Mouse (Mus musculus) midbrain, embryonic 16.5 days (tissue): ENCODE results near the gene Ran. TPM values are rescaled to one million over a fixed set of nuclear protein-coding genes. Genes with fewer than 3 reads are reported as not detected.
A peak's percentile ranks its signal among the peaks of the same experiment; 100 is the strongest.

ENCODE experiments used
- ATAC-seq: fragments of 200-750 bp; cut with Nextera tagmentation; 2 replicates; pipeline ENCODE4 v1.8.0; 2017; ENCODE audit warnings: moderate TSS enrichment
- H3K27ac ChIP-seq: fragments of 300-500 bp; sonication (generic); 2 replicates; pipeline ENCODE4 v1.5.1; 2014; ENCODE audit warnings: mild to moderate bottlenecking, low read length, mixed read lengths
- H3K27me3 ChIP-seq: fragments of 300-500 bp; sonication (generic); 2 replicates; pipeline ENCODE4 v1.6.1; 2014; ENCODE audit warnings: low read depth, low read length, mixed read lengths; ENCODE audit not compliant: control insufficient read depth, insufficient read depth
- H3K36me3 ChIP-seq: fragments of 300-500 bp; sonication (generic); 2 replicates; pipeline ENCODE4 v1.6.1; 2014; ENCODE audit warnings: mild to moderate bottlenecking, low read length, moderate library complexity, mixed read lengths; ENCODE audit not compliant: control insufficient read depth, insufficient read depth
- H3K4me1 ChIP-seq: fragments of 300-500 bp; sonication (generic); 2 replicates; pipeline ENCODE4 v1.6.1; 2014; ENCODE audit warnings: mild to moderate bottlenecking, low read length, mixed read lengths; ENCODE audit not compliant: control insufficient read depth, insufficient read depth
- H3K4me2 ChIP-seq: fragments of 300-500 bp; sonication (generic); 2 replicates; pipeline ENCODE4 v1.6.1; 2014; ENCODE audit warnings: mild to moderate bottlenecking, low read length, mixed read lengths
- H3K4me3 ChIP-seq: fragments of 300-500 bp; sonication (generic); 2 replicates; pipeline ENCODE4 v1.5.1; 2014; ENCODE audit warnings: low read depth, mild to moderate bottlenecking, low read length, moderate library complexity, mixed read lengths
- H3K9ac ChIP-seq: fragments of 300-500 bp; sonication (generic); 2 replicates; pipeline ENCODE4 v1.6.1; 2014; ENCODE audit warnings: low read depth, low read length, mixed read lengths
- H3K9me3 ChIP-seq: fragments of 300-500 bp; sonication (generic); replicated peaks from 2 replicates; pipeline ENCODE4 v1.6.1; 2014; ENCODE audit warnings: mild to moderate bottlenecking, low read length, mixed read lengths; ENCODE audit not compliant: control insufficient read depth, poor library complexity, severe bottlenecking
- WGBS: fragments of 180-500 bp; shearing (Covaris S2); extraction: QIAGEN DNeasy Blood & Tissue Kit; methylation state at CpG from one replicate; pipeline ENCODE4 v1.1.7; 2014; 5-methylcytosine and 5-hydroxymethylcytosine counted together
- polyA plus RNA-seq: library from polyadenylated mRNA; unstranded; fragments of >200 nt; fragmentation: Nextera tagmentation; extraction: Ambion mirVana; gene quantifications from 2 replicates; pipeline ENCODE4 v1.2.1, GENCODE M21; 2015

The Ran gene
- polyA plus RNA-seq, 1 experiment from 2014 or later, result 329 TPM

GRCm38 (mm10) chr5:129025048-129025447, 5.2 kb downstream of the Ran start:
- ATAC-seq, result no peak
- Histone ChIP-seq H3K4me1 (peaks cover 10% of the 10 kb centered on the region), H3K9ac (no peak overlapping the region), H3K9me3 (no peaks in the 10 kb centered on the region), H3K27ac (no peak overlapping the region), H3K4me2 (no peak overlapping the region), H3K36me3 (peaks cover 5% of the 10 kb centered on the region; the same call in 1 of the 2 replicates), H3K27me3 (no peaks in the 10 kb centered on the region), H3K4me3 (no peak overlapping the region)
- 46% methylated on average over 2 of the region's 2 CpGs for WGBS

DNA sequence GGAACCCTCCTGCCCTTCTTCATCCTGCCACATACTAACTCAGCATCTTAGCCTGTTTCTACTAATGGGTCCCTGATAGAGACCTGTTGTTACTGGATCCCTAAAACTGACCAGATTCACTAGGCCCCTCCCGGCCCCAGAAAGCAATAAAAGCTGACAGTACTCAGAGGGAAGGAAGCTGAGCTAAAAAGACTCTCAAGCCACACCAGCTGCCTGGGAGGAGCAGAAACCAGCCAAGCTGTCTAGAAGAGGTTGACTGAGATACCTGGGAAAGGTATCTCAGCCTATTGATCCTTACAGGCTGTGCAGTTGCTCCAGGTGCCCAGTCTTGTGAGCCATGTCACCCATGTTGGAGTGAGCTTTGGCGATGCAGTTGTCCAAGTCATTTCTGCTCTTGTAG, 5.9 kb downstream of the Ran start:
- Histone ChIP-seq H3K4me3 (no peak overlapping the region), H3K36me3 (peaks cover 5% of the 10 kb centered on the region; the same call in 1 of the 2 replicates), H3K27ac (no peak overlapping the region), H3K4me2 (no peak overlapping the region), H3K4me1 (peaks cover 10% of the 10 kb centered on the region), H3K9me3 (no peaks in the 10 kb centered on the region), H3K27me3 (no peaks in the 10 kb centered on the region), H3K9ac (no peak overlapping the region)
- no peak for ATAC-seq
- 94% methylated on average over 2 of the region's 2 CpGs for WGBS

- H3K9ac ChIP-seq, result no peak overlapping the region
- ATAC-seq, result no peak
- H3K9me3 ChIP-seq, result no peaks in the 10 kb centered on the region
- peaks cover 10% of the 10 kb centered on the region for H3K4me1 ChIP-seq
- H3K36me3 ChIP-seq, result peaks cover 5% of the 10 kb centered on the region; the same call in 1 of the 2 replicates
- H3K27ac ChIP-seq, result no peak overlapping the region
- no peaks in the 10 kb centered on the region for H3K27me3 ChIP-seq
- H3K4me2 ChIP-seq, result no peak overlapping the region
- WGBS, result 90% methylated on average over 3 of the region's 3 CpGs
- H3K4me3 ChIP-seq, result no peak overlapping the region
These were observed 6.3 kb downstream of the Ran start for GRCm38 (mm10) chr5:129026171-129026570.

DNA sequence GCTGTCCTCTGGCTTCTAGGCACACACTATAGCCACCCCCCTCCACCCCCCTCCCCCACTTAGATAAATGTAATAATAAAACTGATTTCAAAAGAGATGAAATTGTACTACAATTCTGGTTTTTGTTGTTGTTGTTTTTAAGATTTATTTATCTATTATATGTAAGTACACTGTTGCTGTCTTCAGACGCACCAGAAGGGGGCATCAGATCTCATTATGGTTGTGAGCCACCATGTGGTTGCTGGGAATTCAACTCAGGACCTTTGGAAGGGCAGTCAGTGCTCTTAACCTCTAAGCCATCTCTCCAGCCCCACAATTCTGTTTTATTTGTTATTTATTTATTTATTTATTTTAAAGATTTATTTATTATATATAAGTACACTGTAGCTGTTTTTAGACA, 6.8 kb downstream of the Ran start:
- ATAC-seq, result no peak
- peaks cover 7% of the 10 kb centered on the region for H3K4me1 ChIP-seq
- H3K4me2 ChIP-seq, result no peak overlapping the region
- H3K9ac ChIP-seq, result no peak overlapping the region
- 85% methylated on average over 1 of the region's 1 CpGs for WGBS
- H3K27me3 ChIP-seq, result no peaks in the 10 kb centered on the region
- peaks cover 5% of the 10 kb centered on the region; the same call in 1 of the 2 replicates for H3K36me3 ChIP-seq
- H3K4me3 ChIP-seq, result no peak overlapping the region
- no peak overlapping the region for H3K27ac ChIP-seq
- H3K9me3 ChIP-seq, result no peaks in the 10 kb centered on the region

DNA sequence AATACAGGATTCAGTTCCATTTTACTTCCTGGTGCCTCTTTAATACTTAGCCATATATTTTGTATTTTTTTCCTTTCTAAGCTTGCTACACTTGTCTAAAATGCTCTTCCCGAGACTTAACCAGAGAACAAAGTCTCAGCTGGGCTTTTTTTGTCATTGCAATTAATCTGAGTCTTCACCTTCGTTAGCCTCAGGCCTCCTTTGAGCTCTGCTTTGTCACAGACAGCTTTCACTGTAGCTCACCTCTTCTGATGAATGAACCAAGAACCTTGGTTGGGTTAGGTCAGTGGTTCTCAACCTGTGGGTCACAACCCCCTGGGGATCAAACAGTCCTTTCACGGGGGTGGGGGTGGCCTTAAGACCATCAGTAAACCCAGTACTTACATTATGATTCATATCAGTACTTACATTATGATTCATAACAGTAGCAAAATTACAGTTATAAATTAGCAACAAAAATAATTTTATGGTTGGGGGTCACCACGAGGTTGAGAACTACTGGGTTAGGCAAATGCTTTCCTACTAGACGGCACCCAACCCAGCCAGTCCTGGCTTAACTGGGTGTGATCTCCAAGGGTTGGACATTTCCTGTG, 9.4 kb downstream of the Ran start:
- H3K9ac ChIP-seq, result no peak overlapping the region
- no peak overlapping the region for H3K4me3 ChIP-seq
- H3K9me3 ChIP-seq, result no peaks in the 10 kb centered on the region
- H3K27me3 ChIP-seq, result no peaks in the 10 kb centered on the region
- H3K36me3 ChIP-seq, result peaks cover 1% of the 10 kb centered on the region; the same call in 1 of the 2 replicates
- no peak for ATAC-seq
- H3K4me1 ChIP-seq, result no peaks in the 10 kb centered on the region
- no peak overlapping the region for H3K27ac ChIP-seq
- WGBS, result 73% methylated on average over 5 of the region's 5 CpGs
- H3K4me2 ChIP-seq, result no peak overlapping the region

DNA sequence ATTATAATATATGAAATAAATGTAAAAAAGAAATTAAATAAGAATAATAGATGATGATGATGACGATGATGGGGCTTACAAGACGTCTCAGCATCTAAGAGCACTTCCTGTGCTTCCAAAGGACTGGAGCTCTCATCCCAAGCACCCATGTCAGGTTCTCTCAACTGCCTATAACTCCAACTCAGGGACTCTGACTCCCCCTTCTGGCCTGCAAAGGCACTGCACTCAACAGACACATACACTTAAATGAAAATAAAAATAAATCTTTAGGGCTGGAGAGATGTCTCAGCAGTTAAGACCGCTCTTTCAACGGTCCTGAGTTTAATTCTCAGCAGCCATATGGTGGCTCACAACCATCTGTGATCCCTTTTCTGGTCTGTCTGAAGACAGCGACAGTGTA, 16.8 kb downstream of the Ran start:
- ATAC-seq, result no peak
- no peak overlapping the region for H3K4me3 ChIP-seq
- no peaks in the 10 kb centered on the region for H3K27me3 ChIP-seq
- no peak overlapping the region for H3K9ac ChIP-seq
- H3K36me3 ChIP-seq, result no peaks in the 10 kb centered on the region
- no peaks in the 10 kb centered on the region for H3K4me1 ChIP-seq
- H3K9me3 ChIP-seq, result no peaks in the 10 kb centered on the region
- 88% methylated on average over 5 of the region's 5 CpGs for WGBS
- no peak overlapping the region for H3K27ac ChIP-seq
- no peak overlapping the region for H3K4me2 ChIP-seq

- no peak overlapping the region for H3K4me3 ChIP-seq
- ATAC-seq, result no peak
- no peaks in the 10 kb centered on the region for H3K9me3 ChIP-seq
- 94% methylated on average over 7 of the region's 7 CpGs for WGBS
- no peaks in the 10 kb centered on the region for H3K36me3 ChIP-seq
- H3K27me3 ChIP-seq, result no peaks in the 10 kb centered on the region
- no peak overlapping the region for H3K27ac ChIP-seq
- no peaks in the 10 kb centered on the region for H3K4me1 ChIP-seq
- no peak overlapping the region for H3K4me2 ChIP-seq
- no peak overlapping the region for H3K9ac ChIP-seq
These were observed 17.9 kb downstream of the Ran start for GRCm38 (mm10) chr5:129037739-129038138.

GRCm38 (mm10) chr5:129045641-129046580, 26.0 kb downstream of the Ran start:
- no peaks in the 10 kb centered on the region for H3K9me3 ChIP-seq
- peak overlapping the region; percentile 34 for H3K4me2 ChIP-seq
- H3K27me3 ChIP-seq, result no peaks in the 10 kb centered on the region
- H3K4me3 ChIP-seq, result no peak overlapping the region
- peak; percentile 27; the same call in 1 of the 2 replicates for ATAC-seq
- 13% methylated on average over 26 of the region's 26 CpGs for WGBS
- H3K27ac ChIP-seq, result peak overlapping the region; percentile 62
- no peak overlapping the region; the same call in 1 of the 2 replicates for H3K9ac ChIP-seq
- H3K36me3 ChIP-seq, result no peaks in the 10 kb centered on the region
- H3K4me1 ChIP-seq, result peaks cover 24% of the 10 kb centered on the region

GRCm38 (mm10) chr5:129049372-129049771, 29.5 kb downstream of the Ran start:
- peaks cover 36% of the 10 kb centered on the region for H3K4me1 ChIP-seq
- no peak overlapping the region for H3K4me2 ChIP-seq
- ATAC-seq, result no peak
- H3K27me3 ChIP-seq, result no peaks in the 10 kb centered on the region
- no peak overlapping the region for H3K27ac ChIP-seq
- H3K9me3 ChIP-seq, result no peaks in the 10 kb centered on the region
- no peaks in the 10 kb centered on the region for H3K36me3 ChIP-seq
- H3K9ac ChIP-seq, result no peak overlapping the region
- 52% methylated on average over 9 of the region's 9 CpGs for WGBS
- H3K4me3 ChIP-seq, result no peak overlapping the region
